Mouse (Mus musculus) urinary bladder, postnatal 4 days (tissue): ENCODE measurements around the gene Tnnt1.
A peak's percentile ranks its signal among the peaks of the same experiment; 100 is the strongest.

ENCODE experiments used
- DNase-seq, 2 experiments: peaks; one replicate each; pipeline ENCODE4 v3.0.0; 2021 to 2022; ENCODE audit warnings: low spot score in 2 of 2

Gene Tnnt1

DNA sequence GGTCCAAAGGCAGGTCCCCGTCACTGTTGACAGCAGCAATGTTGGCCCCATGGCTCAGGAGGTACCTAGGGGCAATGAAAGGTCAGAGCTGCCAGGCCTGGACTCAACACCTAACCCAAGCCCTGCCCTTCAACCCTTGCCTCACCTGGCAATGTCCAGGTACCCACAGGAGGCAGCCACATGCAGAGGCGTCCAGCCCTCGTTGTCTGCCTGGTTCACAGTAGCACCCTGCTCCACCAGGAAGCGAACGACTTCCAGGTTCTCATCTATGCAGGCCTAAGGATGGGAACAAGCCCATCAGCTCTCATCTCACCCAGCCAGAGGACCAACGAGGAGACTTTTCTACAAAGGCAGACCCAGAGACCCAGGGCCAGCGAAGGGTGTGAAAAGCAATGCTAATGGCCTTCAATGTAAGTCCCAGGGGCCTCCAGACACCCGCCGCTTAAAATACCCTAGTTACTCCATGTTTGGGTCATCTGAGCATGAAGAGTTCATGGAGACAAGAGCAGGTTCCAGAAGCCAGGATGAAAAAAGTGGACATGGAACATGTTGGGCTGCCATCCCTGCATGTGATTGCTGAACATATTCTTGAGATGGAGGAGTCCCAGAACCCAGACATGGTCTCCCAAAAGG, 18.8 kb downstream of the Tnnt1 start:
- no peak for DNase-seq

DNA sequence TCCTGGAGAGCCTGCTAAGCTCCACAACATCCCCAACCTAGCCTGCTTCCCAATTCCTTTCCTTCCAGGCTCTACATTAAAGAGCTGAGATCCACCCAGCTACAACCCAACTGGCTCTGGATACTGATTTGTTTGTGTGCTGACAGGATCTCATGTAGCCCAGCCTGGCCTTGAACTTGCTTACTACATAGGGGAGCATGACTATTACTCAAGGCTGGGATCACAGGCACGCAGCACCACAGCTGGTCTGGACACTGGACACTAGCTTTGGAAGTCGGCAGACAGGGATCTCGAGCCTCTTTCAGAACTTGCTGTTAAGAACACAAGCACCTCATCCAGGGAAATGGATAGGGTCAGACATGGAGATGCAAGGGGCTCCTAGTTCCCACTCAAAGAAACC, 19.7 kb downstream of the Tnnt1 start:
- DNase-seq, result no peak

DNA sequence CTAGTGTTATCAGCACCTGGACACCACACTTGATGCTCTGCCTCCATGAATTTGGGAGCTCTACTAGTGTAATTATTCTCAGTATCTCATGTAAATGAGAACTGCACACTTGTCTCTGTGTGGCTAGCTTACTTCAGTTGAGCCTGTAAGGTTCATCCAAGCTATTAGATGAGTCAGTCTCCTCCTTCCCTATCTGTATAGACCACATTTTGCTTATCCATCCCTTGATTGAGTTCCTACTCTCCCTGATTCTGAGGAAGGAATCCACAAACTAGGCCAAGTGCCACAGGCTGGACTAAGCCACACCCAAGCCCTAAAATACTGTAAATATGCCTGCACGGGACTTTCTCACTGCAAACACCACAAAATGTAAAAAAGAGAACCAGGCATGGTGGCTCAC, 22.2 kb downstream of the Tnnt1 start:
- no peak for DNase-seq

DNA sequence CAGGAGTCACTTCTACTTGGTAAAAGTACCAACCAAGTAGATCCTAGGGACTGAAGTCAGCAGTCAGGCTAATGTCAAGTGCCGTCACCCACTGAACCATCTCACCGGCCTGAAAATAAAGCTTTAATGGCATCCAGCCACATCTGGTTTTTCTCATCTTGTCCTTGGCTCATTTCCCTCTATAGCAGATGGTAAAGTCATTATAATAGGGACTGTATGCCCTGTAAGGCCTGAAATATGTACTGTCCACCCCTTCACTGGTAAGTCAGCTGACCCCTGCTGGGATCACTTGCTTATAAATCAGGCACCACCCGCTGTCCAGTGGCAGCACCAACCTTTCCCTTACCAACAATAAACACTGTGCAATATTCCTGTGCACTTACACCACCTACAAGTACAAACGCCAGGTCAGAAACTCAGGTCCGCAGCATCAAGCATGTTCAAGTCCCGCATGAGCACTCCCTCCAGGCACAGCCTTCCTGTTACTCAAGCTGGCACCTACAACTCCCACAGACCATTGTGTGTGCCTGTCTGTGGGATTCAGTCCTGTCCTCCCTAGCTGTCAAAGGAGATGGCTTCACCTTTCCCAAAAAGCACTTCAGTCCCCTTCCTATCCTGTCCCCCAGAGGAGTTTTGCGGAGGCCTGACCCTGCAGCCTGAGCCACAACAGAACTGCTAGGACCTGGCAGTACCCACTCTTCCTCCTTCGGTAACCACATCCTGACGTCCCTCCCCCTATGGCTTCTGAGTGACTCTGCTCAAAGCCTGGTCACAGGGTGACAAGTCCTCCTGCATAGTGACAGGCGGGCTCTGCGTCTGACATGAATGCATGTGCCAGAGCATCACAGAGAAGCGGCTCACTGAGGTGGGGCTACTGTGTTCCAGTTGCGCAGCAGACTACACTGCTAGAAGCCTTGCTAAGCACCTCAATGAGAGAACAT, 23.6 kb downstream of the Tnnt1 start:
- DNase-seq, result no peak

DNA sequence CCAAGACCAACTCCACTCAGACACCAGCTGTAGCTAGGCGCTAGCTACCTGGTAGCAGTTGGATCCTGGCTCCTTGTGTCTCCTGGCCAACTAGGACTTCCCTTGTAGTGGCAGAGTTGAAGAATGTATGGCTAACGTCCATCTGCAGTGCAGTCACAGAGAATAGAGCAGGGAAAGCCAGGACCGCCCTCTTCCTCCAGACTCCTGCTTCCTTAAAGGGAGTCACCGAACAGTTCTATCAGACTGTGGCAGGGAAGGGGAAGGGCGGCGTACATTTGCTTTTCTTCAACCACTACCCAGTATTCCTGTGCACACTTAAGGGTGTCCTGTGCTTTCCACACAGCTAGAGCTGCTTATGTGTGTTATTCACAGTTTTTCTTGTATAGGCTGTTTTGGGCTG, 24.9 kb downstream of the Tnnt1 start:
- DNase-seq, result no peak

DNA sequence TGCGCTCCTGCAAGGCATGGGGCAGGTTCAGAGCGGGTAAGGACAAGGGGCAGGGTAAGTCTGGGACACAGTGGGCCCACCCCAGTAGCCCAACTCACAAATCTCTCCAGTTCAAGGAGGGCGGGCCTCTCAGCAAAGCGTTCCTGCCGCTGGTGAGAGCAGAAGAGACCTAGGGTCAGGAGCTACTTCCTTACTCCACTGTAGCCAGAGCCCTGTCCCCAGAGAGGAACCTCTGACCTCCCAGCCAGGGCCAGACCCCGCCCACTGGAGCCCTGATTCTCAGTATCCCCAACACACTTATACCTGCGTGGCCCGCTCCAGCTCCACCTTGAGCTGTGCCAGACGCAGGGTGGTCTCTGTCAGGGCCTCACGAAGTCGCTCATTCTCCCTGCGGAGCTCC, 33.9 kb downstream of the Tnnt1 start:
- DNase-seq, result no peak

DNA sequence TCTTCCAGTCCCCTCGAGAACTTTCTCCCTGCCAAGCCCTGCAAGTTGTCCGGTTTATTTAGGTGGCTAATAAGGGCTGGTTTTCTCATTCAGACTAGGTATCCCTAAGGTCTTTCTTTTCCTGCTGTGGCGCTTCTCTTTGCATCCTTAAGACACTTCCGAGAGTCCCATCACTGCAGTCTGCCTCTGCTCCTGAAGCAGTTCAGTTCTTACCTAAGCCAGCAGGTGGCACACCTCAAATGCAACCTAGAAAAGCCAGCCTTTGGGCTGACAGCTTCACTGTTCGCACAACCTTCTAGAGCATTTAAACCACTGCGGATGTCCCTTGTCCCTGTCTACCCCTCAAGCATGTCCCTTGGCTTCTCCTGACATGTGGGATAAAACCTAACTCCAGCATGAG, 36.5 kb downstream of the Tnnt1 start:
- DNase-seq, result no peak

DNA sequence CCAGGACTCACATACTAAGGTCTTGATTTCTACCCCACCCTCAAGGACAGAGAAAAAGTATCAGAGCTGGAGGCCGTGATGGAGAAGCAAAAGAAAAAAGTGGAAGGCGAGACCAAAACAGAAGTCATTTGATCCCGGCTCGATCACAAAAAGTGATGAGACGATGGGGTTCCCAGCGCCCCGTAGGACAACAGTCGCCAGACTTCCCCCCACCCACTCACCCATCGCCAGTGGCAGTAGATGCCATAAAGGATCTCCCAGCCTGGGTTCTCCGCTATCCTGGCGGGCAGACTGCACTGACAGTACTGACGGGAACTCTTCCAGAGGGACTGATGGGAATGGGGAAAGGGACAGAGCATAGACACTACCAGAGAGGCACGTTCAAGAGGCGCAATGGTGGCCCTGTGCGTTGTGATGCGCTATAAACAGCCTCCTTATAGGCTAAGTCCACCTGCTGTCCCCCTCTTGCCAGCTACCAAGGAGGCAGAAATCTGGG, 37.3 kb downstream of the Tnnt1 start:
- no peak for DNase-seq

DNA sequence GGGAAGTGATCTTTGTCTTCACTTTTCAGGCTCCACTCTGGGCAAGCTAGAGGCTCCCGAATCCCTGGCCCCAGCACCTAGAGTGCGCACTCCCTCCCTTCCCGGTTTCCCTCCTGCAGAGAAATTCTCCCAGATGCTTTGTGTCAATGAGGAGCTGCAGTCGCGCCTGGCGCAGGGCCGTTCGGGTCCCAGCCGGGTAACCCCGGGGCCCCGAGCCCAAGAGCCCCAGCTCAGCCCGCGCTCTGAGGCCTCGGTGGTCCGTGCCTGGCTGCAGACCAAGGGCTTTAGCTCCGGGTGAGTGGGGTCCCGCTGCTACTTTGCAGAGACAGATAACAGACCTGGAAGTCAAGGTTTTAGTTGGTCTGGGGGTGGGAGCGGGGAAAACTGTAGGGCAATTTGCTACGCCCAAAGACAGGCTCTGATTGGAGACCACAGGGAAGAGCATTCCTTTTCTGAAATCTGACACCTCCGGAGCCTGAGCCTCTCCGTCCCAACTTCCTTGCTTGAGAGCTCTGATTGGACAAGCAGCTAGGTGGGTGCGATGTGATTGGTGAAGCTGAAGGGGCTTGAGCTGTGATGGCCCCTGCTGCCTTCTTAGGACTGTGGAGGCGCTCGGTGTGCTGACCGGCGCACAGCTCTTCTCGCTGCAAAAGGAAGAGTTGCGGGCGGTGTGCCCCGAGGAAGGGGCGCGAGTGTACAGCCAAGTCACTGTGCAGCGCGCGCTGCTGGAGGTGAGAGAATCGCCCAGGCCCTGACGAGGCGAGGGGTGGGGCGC, 38.0 kb downstream of the Tnnt1 start:
- DNase-seq, result peak; percentile 71 to 81

DNA sequence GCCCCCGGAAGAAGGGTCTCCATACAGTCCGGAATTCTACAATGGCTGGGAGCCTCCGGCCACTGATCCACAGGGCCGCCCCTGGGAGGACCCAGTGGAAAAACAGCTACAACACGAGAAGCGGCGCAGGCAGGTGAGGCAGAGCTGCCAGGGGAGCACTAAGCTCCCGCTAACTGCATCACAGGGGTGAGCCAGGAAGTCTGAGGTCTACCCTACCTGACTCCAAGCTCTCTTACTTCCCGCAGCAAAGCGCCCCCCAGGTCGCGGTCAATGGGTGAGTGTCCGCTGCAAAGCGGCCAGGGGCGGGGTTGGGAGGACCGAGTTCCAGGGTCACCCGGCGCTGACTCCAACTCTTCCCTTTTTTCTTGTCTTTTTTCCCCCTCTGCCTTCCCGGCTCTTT, 42.2 kb downstream of the Tnnt1 start:
- no peak for DNase-seq

DNA sequence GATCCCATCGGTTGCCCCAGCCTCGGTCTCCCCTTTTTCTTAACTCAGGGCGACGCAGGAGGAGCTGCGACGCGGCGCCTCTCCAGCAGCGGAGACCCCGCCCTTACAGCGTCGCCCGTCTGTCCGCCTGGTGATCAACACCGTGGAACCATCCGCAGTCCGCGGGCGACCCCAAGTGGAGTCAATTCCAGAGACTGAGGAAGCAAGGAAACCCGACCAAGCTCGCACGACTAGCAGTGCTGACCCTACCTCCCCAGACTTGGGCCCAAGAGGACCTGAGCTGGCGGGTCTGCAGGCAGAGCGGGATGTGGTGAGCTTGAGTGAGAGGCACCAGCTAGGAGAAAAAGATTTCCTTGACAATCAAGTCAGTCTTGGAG, 45.0 kb downstream of the Tnnt1 start:
- peak; percentile 74 to 84 for DNase-seq

DNA sequence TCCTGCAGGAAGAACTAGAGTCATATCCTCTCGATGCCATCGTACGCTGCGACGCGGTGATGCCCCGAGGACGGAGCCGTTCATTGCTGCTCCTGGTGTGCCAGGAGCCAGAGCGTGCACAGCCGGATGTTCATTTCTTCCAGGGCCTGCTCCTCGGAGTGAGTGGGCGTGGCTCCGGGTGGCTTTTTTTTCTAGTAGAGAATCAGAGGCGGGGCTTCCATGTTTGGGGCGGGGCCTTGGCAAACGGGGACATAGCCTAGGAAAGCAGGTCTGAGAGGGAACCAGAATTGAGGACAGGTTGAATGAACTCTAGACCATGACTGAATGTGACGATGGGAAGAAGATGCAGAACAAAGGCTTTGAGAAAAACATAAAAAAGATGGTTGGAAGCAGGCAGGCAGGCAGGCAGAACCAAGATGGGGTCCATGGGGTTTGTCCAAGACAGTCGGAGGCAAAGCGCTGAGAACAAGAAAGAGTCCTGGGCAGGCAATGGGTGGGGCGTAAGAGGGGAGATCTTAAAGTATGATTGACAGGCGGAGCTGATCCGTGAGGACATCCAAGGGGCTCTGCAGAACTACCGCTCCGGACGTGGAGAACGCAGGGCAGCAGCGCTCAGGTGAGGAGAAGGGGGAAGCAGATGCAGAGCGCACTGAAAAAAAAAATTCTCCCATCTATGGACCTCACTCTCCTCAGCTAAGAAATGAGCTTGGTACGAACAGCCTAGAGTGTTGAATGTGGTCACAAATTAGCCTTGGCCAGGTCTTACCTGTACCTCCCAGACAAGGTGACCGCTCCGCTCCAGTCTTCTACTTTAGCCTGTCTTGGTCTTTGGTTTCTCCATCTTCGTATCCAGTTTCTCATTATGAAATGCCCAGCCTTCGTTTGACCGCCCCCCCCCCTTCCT, 45.7 kb downstream of the Tnnt1 start:
- peak; percentile 64 to 80 for DNase-seq

DNA sequence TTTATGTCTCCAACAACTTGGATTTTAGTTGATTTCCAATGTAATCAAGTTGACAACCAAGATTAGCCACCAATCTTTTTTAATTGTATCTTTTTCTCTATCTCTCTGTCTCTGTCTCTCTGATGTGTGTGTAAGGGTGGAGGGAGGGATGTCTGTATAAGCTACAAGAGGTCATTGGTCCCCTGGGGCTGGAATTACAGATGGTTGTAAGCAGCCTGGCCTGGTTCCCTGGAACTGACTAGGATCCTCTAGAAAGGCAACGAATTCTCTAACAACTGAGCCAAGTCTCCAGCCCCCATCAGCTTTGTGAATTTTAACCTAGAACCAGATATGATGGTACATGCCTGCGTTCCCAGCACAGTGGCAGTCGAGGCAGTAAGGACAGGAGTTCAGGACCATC, 48.4 kb downstream of the Tnnt1 start:
- no peak for DNase-seq

DNA sequence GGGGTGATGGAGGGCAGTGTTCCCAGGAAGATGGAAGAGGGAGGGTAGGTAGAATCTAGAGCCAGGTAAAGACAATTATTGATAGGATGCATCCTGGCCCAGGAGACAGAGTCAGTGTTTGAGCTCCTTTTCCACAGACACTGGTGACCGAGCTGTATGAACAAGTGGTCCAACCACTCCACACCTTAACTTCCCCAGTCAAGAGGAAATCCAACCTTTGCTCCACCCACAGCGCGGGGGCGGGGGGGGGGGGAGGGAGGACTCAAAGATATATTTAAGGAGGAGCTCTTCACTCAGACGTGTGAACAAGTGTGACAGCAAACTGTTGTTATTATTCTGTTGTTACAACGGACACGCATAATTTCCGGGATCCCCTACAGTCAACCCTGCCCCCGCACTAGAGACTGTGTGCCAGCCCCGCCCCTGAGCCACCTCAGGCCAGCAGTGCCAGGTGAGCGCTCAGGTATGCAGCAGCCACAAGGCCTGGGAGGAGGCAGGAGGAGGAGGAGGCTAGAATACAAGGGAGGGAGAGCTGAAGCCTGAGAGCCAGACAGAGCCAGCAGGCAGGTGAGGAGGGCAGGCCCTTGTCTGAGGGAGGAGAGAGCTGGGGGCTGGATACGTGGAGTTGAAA, 51.9 kb downstream of the Tnnt1 start:
- DNase-seq, result peak in 1 of 2 experiments; percentile 61

DNA sequence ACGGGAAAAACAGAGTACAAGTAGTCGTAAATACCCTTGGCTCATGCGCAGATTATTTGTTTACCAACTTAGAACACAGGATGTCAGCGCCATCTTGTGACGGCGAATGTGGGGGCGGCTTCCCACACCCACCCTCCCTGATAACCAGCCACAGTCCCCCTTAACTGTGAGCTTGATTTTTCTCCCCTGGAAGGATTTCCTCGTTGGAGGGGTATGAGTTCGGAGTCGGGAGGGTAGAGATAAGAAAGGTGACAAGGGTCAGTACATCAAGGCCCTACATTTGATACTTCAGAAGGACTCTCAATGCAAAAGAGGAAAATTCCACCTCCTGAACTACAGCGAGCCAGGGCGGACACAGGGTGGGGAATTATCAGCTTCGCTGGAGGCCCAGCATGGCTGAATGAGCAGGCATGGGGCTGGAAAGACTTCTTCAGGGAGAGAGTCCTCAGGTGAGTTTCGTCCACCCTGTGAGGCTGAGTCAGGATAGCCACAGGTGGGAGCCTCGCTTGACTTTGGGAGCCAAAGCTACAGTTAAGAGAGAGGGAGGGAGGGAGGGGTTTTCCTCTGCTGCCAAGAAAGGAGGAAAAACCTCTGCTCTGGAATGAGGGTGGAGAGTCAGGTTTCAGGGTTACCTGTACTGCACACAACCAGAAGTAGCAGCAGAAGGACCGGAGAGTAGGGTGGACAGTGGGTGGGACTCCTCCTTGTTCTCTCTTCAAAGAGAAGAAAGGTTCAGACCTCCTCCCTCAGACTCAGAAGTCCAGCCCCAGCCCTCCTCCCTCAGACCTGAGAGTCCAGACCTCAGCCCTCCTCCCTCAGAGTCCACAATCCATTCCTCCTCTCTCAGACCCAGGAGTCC, 55.4 kb downstream of the Tnnt1 start, which contains the start of gene Eps8l1:
Gene Eps8l1 (plus strand): TSS at position 99 of the 859 bp plus-strand sequence.
- no peak for DNase-seq
